Mouse (Mus musculus) embryonic fibroblast, embryonic 13.5 days (primary cell): ENCODE measurements around the gene Grhl3. TPM values are rescaled to one million over a fixed set of nuclear protein-coding genes. Genes with fewer than 3 reads are reported as not detected.

ENCODE experiments used
- H3K27ac ChIP-seq: 2 replicates; pipeline ENCODE4 v1.5.1; 2012; ENCODE audit warnings: low read length, control low read depth, inconsistent platforms; ENCODE audit not compliant: insufficient read depth
- H3K4me1 ChIP-seq: 2 replicates; pipeline ENCODE4 v1.6.1; 2011; ENCODE audit warnings: low read length; ENCODE audit not compliant: control insufficient read depth, insufficient read depth
- H3K4me3 ChIP-seq: 2 replicates; pipeline ENCODE4 v1.5.1; 2011; ENCODE audit warnings: mild to moderate bottlenecking, control low read depth, low read length; ENCODE audit not compliant: insufficient read depth
- CTCF ChIP-seq: IDR thresholded peaks from 2 replicates; pipeline ENCODE4 v1.5.1; 2011; ENCODE audit warnings: mild to moderate bottlenecking, control low read depth, low read length, moderate library complexity, borderline replicate concordance; ENCODE audit not compliant: insufficient read depth
- POLR2A ChIP-seq: IDR thresholded peaks from 2 replicates; pipeline ENCODE4 v1.6.1; 2011; ENCODE audit warnings: low read depth, mild to moderate bottlenecking, control low read depth, low read length, moderate library complexity
- polyA plus RNA-seq: library from polyadenylated mRNA; stranded (reverse); fragments of >200 nt; gene quantifications from 2 replicates; pipeline ENCODE4 v1.2.4, GENCODE M21; 2011; ENCODE audit warnings: low read depth; ENCODE audit not compliant: missing spikeins, insufficient read length

Gene Grhl3
- polyA plus RNA-seq, 1 experiment: not detected

DNA sequence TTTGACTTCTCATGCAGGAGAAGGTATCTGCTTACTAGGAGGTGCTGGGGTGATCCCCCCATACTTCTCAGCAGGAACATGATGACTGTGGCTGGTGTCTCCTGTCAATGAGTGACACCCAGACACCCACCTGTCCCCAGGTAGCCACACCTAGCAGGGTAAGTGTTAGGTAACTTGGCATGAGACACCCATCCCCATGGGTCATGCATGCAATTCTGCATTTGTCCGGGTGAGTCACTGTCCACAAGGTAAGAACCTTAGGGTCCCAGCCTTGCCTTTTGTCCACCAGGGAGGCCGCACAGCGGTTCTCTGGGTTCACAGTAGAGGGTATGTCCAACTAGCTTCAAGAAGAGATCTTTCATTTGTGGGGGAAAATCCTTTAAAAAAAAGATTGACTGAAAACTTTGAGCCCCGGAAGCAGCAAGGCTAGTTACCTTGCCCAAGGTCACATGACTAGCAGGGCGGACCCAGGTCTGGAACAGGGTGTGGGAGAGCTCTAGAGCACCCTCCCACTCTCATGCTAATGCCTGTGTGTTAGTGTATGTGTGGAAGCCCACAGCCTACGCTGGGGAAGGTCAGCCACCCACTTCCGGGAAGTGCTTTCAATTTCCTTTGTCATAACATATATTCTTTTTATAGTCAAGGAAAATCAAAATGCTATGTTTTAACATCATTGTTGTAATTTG, 26.2 kb upstream of the Grhl3 start:
- TF ChIP-seq POLR2A (no peak), CTCF (no peak)
- Histone ChIP-seq H3K4me1 (no peaks in the 10 kb centered on the region), H3K4me3 (no peak overlapping the region), H3K27ac (no peak overlapping the region)

GRCm38 (mm10) chr4:135598998-135599397, 25.6 kb upstream of the Grhl3 start:
- no peak for TF ChIP-seq POLR2A

GRCm38 (mm10) chr4:135597571-135597970, 24.1 kb upstream of the Grhl3 start:
- no peak overlapping the region for H3K4me3 ChIP-seq
- TF ChIP-seq CTCF (no peak), POLR2A (no peak)
- no peaks in the 10 kb centered on the region for H3K4me1 ChIP-seq
- H3K27ac ChIP-seq: no peak overlapping the region

More at GRCm38 (mm10) chr4:135598998-135599397, 25.6 kb upstream of the Grhl3 start:
- no peak overlapping the region for H3K4me3 ChIP-seq
- no peaks in the 10 kb centered on the region for H3K4me1 ChIP-seq
- H3K27ac ChIP-seq: no peak overlapping the region

- no peak overlapping the region for H3K27ac ChIP-seq
- no peak overlapping the region for H3K4me3 ChIP-seq
- no peaks in the 10 kb centered on the region for H3K4me1 ChIP-seq
- TF ChIP-seq CTCF: no peak
- TF ChIP-seq POLR2A: no peak
Measured at GRCm38 (mm10) chr4:135595943-135596342, 22.5 kb upstream of the Grhl3 start.

- TF ChIP-seq POLR2A: no peak
- no peak for TF ChIP-seq CTCF
- Histone ChIP-seq H3K27ac (no peak overlapping the region), H3K4me3 (no peak overlapping the region), H3K4me1 (no peaks in the 10 kb centered on the region)
Measured at GRCm38 (mm10) chr4:135591610-135592304, 18.3 kb upstream of the Grhl3 start.

- Histone ChIP-seq H3K4me3 (no peak overlapping the region), H3K27ac (no peak overlapping the region), H3K4me1 (no peaks in the 10 kb centered on the region)
- TF ChIP-seq CTCF (no peak), POLR2A (no peak)
Measured at GRCm38 (mm10) chr4:135591086-135591485, 17.7 kb upstream of the Grhl3 start.

GRCm38 (mm10) chr4:135584838-135585237, 11.4 kb upstream of the Grhl3 start:
- Histone ChIP-seq H3K4me3 (no peak overlapping the region), H3K4me1 (no peaks in the 10 kb centered on the region), H3K27ac (no peak overlapping the region)
- TF ChIP-seq CTCF: no peak
- no peak for TF ChIP-seq POLR2A

DNA sequence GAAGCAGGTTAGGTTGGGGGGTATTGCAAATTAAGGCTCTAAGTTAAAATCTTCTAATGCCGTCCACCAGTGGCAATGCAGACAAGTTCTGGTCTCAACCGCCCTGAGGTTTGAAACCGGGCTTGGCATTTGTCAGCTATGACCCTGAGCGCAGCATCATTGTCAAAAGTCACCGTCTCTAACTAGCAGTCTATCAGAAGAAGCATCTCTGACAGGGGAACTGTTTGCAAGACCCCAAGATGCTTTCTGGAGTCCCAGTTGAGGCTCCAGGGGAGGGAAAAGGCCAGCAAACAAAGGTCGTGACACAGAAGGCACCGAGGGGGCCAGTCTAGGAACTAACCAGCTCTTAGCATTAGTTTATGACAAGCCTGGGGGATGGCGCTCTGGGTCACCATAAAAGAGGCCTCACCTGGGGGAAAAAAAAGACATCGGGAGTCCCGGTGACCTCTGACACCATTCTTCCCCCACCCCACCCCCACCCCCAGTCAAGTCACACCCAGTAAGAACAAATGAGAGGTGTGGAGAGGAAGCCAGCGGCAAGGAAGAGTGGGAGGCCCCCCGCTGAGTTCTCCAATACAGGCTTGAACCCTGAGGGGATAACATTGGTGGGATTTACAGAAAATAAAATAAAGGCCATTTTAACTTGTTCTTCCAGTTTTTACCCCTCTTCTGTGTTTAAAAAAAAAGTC, 7.9 kb upstream of the Grhl3 start:
- Histone ChIP-seq H3K4me1 (no peaks in the 10 kb centered on the region), H3K4me3 (no peak overlapping the region), H3K27ac (no peak overlapping the region)
- no peak for TF ChIP-seq POLR2A
- TF ChIP-seq CTCF: no peak

- Histone ChIP-seq H3K4me3 (no peak overlapping the region), H3K27ac (no peak overlapping the region), H3K4me1 (no peaks in the 10 kb centered on the region)
- TF ChIP-seq POLR2A (no peak), CTCF (no peak)
Measured at GRCm38 (mm10) chr4:135579695-135580094, 6.3 kb upstream of the Grhl3 start.

GRCm38 (mm10) chr4:135578490-135578889, 5.1 kb upstream of the Grhl3 start:
- Histone ChIP-seq H3K27ac (no peak overlapping the region), H3K4me1 (no peaks in the 10 kb centered on the region), H3K4me3 (no peak overlapping the region)
- TF ChIP-seq POLR2A (no peak), CTCF (no peak)
